Mouse (Mus musculus): ENCODE measurements around the gene Hmgb1.

GRCm38 (mm10) chr5:149134751-149135454 is 49.4 kb downstream of the Hmgb1 start:
- TF ChIP-seq CTCF (IDR thresholded peaks at IDR 0.05; ENCODE audit: extremely low read depth, insufficient read depth, insufficient read length, insufficient replicate concordance) (no peak), POLR2A (IDR thresholded peaks at IDR 0.05; ENCODE audit: low read depth, low read length) (no peak)
